Mouse (Mus musculus) embryonic facial prominence, embryonic 14.5 days (tissue): ENCODE data around the gene Gfy. TPM values are rescaled to one million over a fixed set of nuclear protein-coding genes. Genes with fewer than 3 reads are reported as not detected.

ENCODE experiments used
- ATAC-seq: fragments of 200-750 bp; cut with Nextera tagmentation; 2 replicates; pipeline ENCODE4 v1.8.0; 2017; ENCODE audit warnings: low read depth, moderate number of reproducible peaks, moderate TSS enrichment
- DNase-seq: peaks from one replicate; pipeline ENCODE4 v3.0.0-alpha.2; 2015; ENCODE audit warnings: low spot score
- H3K27ac ChIP-seq: fragments of 300-500 bp; sonication (generic); replicated peaks from 2 replicates; pipeline ENCODE4 v1.5.1; 2014; ENCODE audit warnings: low read depth, mild to moderate bottlenecking, low read length, moderate library complexity
- H3K27me3 ChIP-seq: fragments of 300-500 bp; sonication (generic); replicated peaks from 2 replicates; pipeline ENCODE4 v1.6.1; 2014; ENCODE audit warnings: low read length; ENCODE audit not compliant: control insufficient read depth, insufficient read depth
- H3K36me3 ChIP-seq: fragments of 300-500 bp; sonication (generic); 2 replicates; pipeline ENCODE4 v1.6.1; 2014; ENCODE audit warnings: low read length, mixed read lengths; ENCODE audit not compliant: control insufficient read depth, insufficient read depth
- H3K4me1 ChIP-seq: fragments of 300-500 bp; sonication (generic); 2 replicates; pipeline ENCODE4 v1.6.1; 2014; ENCODE audit warnings: antibody characterized with exemption, low read length; ENCODE audit not compliant: control insufficient read depth, insufficient read depth
- H3K4me2 ChIP-seq: fragments of 300-500 bp; sonication (generic); 2 replicates; pipeline ENCODE4 v1.6.1; 2014; ENCODE audit warnings: low read depth, mild to moderate bottlenecking, low read length, moderate library complexity, mixed read lengths
- H3K4me3 ChIP-seq: fragments of 300-500 bp; sonication (generic); 2 replicates; pipeline ENCODE4 v1.5.1; 2014; ENCODE audit warnings: low read depth, mild to moderate bottlenecking, low read length
- H3K9ac ChIP-seq: fragments of 300-500 bp; sonication (generic); 2 replicates; pipeline ENCODE4 v1.6.1; 2014; ENCODE audit warnings: low read depth, mild to moderate bottlenecking, low read length, moderate library complexity, mixed read lengths
- H3K9me3 ChIP-seq: fragments of 300-500 bp; sonication (generic); 2 replicates; pipeline ENCODE4 v1.6.1; 2016; ENCODE audit warnings: low read length; ENCODE audit not compliant: control insufficient read depth
- WGBS: fragments of 180-500 bp; shearing (Covaris S2); extraction: QIAGEN DNeasy Blood & Tissue Kit; methylation state at CpG from one replicate; pipeline ENCODE4 v1.1.7; 2014; 5-methylcytosine and 5-hydroxymethylcytosine counted together
- polyA plus RNA-seq: library from polyadenylated mRNA; unstranded; fragments of >200 nt; fragmentation: Nextera tagmentation; extraction: Ambion mirVana; gene quantifications from 2 replicates; pipeline ENCODE4 v1.2.1, GENCODE M21; 2014

Gfy gene
- polyA plus RNA-seq = 5.8 and 6.1 TPM in 2 replicates

GRCm38 (mm10) chr7:45179469-45179868 is at the start of gene Gfy:
Gene Gfy, minus strand, starts transcription at chr7:45179569.
- no peak within 1 kb of the TSS for H3K9ac ChIP-seq
- H3K4me3 ChIP-seq = no peak within 1 kb of the TSS
- H3K27me3 ChIP-seq = peaks cover 100% of the 10 kb centered on the region
- H3K4me1 ChIP-seq = 0 out of 2 replicates have a peak, but pooled peaks cover 4% of the 10 kb centered on the region
- H3K9me3 ChIP-seq = no peaks in the 10 kb centered on the region
- H3K4me2 ChIP-seq = no peak within 1 kb of the TSS
- DNase-seq (no peak), ATAC-seq (0 out of 2 replicates have a peak, but pooled peaks have one; percentile 15)
- no peak within 1 kb of the TSS for H3K27ac ChIP-seq
- no peaks in the 10 kb centered on the region for H3K36me3 ChIP-seq
- 29% methylated on average over 7 of the region's 7 CpGs for WGBS

- H3K9ac ChIP-seq = no peak overlapping the region
- peaks cover 89% of the 10 kb centered on the region for H3K36me3 ChIP-seq
- no peaks in the 10 kb centered on the region for H3K9me3 ChIP-seq
- 92% methylated on average over 8 of the region's 8 CpGs for WGBS
- H3K4me3 ChIP-seq = no peak overlapping the region
- no peaks in the 10 kb centered on the region for H3K27me3 ChIP-seq
- peaks cover 6% of the 10 kb centered on the region; the same call in 1 of the 2 replicates for H3K4me1 ChIP-seq
- no peak overlapping the region for H3K4me2 ChIP-seq
- H3K27ac ChIP-seq = no peak overlapping the region
- ATAC-seq (no peak), DNase-seq (no peak)
Measured at GRCm38 (mm10) chr7:45229046-45229445, 49.7 kb upstream of the Gfy start.

- 94% methylated on average over 18 of the region's 18 CpGs for WGBS
- ATAC-seq (no peak), DNase-seq (no peak)
- Histone ChIP-seq H3K4me2 (no peak overlapping the region), H3K9me3 (no peaks in the 10 kb centered on the region), H3K27me3 (no peaks in the 10 kb centered on the region), H3K36me3 (peaks cover 90% of the 10 kb centered on the region), H3K9ac (no peak overlapping the region), H3K4me3 (no peak overlapping the region), H3K27ac (no peak overlapping the region), H3K4me1 (peaks cover 1% of the 10 kb centered on the region; the same call in 1 of the 2 replicates)
Measured at GRCm38 (mm10) chr7:45228548-45228947, 49.2 kb upstream of the Gfy start.

- DNase-seq (no peak), ATAC-seq (no peak)
- Histone ChIP-seq H3K27me3 (no peaks in the 10 kb centered on the region), H3K4me2 (no peak overlapping the region), H3K4me3 (no peak overlapping the region), H3K27ac (no peak overlapping the region), H3K9me3 (no peaks in the 10 kb centered on the region), H3K36me3 (peaks cover 89% of the 10 kb centered on the region), H3K4me1 (no peaks in the 10 kb centered on the region), H3K9ac (no peak overlapping the region)
- WGBS = 86% methylated on average over 5 of the region's 5 CpGs
Measured at GRCm38 (mm10) chr7:45226421-45226820, 47.1 kb upstream of the Gfy start.

GRCm38 (mm10) chr7:45224826-45225225 is 45.5 kb upstream of the Gfy start:
- ATAC-seq (no peak), DNase-seq (no peak)
- H3K9me3 ChIP-seq = no peaks in the 10 kb centered on the region
- no peaks in the 10 kb centered on the region for H3K27me3 ChIP-seq
- H3K36me3 ChIP-seq = peaks cover 96% of the 10 kb centered on the region
- H3K4me3 ChIP-seq = no peak overlapping the region
- no peak overlapping the region for H3K4me2 ChIP-seq
- H3K27ac ChIP-seq = no peak overlapping the region
- no peak overlapping the region for H3K9ac ChIP-seq
- no peaks in the 10 kb centered on the region for H3K4me1 ChIP-seq
- WGBS = 92% methylated on average over 7 of the region's 7 CpGs

- Histone ChIP-seq H3K27me3 (no peaks in the 10 kb centered on the region), H3K9ac (no peak overlapping the region), H3K4me1 (peaks cover 8% of the 10 kb centered on the region), H3K27ac (no peak overlapping the region), H3K4me2 (no peak overlapping the region), H3K4me3 (no peak overlapping the region), H3K36me3 (peaks cover 94% of the 10 kb centered on the region), H3K9me3 (no peaks in the 10 kb centered on the region)
- WGBS = 85% methylated on average over 2 of the region's 2 CpGs
- no peak for ATAC-seq
- no peak for DNase-seq
Measured at GRCm38 (mm10) chr7:45221680-45222079, 42.3 kb upstream of the Gfy start.

GRCm38 (mm10) chr7:45216442-45217183 is 37.2 kb upstream of the Gfy start:
- H3K9ac ChIP-seq = peak overlapping the region; percentile 98
- WGBS = 0% methylated on average over 10 of the region's 13 CpGs

GRCm38 (mm10) chr7:45215673-45216441 is 36.5 kb upstream of the Gfy start, which contains the start of gene Tead2:
Gene Tead2, plus strand, starts transcription at chr7:45215753.
- Histone ChIP-seq H3K9ac (peak within 1 kb of the TSS; percentile 98), H3K27me3 (peaks cover 16% of the 10 kb centered on the region), H3K4me2 (peak within 1 kb of the TSS; percentile 92), H3K4me3 (peak within 1 kb of the TSS; percentile 94), H3K4me1 (peaks cover 12% of the 10 kb centered on the region), H3K9me3 (no peaks in the 10 kb centered on the region), H3K36me3 (peaks cover 38% of the 10 kb centered on the region), H3K27ac (peak within 1 kb of the TSS; percentile 98)
- ATAC-seq (peak; percentile 60), DNase-seq (peak; percentile 81)
- 0% methylated on average over 41 of the region's 55 CpGs for WGBS

More at GRCm38 (mm10) chr7:45216442-45217183, 37.2 kb upstream of the Gfy start:
- ATAC-seq = peak; percentile 86
- peak overlapping the region; percentile 94 for H3K4me3 ChIP-seq
- H3K27ac ChIP-seq = peak overlapping the region; percentile 98
- peaks cover 12% of the 10 kb centered on the region for H3K4me1 ChIP-seq
- H3K9me3 ChIP-seq = no peaks in the 10 kb centered on the region
- H3K27me3 ChIP-seq = peaks cover 9% of the 10 kb centered on the region
- peaks cover 45% of the 10 kb centered on the region for H3K36me3 ChIP-seq
- peak overlapping the region; percentile 92 for H3K4me2 ChIP-seq
- DNase-seq = peak; percentile 96
